Mouse (Mus musculus) thymus, postnatal 14 days (tissue): Measurements from ENCODE around the gene Atf3.

Experiments
- DNase-seq: peaks from one replicate; pipeline ENCODE4 v3.0.0; 2021

Gene Atf3

DNA sequence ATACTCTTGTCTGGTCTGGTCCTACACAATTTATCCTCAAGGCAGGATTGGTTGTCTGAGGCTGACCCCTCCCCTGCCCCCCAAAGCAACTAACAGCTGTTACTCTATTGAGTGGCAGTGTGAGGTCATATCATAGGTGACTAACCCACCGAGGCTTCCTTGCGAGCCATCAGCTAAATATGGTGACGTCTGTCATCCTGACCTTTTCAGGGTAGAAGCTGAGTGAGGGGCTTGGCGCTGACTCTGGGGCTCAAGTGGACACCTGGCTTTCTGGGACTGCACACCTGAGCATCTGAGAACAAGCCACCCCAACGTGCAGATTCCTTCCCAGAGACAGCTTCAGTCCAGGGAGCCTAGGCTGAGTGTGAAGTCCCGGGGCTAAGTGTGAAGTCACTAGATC lies at the start of gene Atf3:
Gene Atf3, minus strand, starts transcription at position 101 of the 400 bp plus-strand sequence.
- DNase-seq: no peak

DNA sequence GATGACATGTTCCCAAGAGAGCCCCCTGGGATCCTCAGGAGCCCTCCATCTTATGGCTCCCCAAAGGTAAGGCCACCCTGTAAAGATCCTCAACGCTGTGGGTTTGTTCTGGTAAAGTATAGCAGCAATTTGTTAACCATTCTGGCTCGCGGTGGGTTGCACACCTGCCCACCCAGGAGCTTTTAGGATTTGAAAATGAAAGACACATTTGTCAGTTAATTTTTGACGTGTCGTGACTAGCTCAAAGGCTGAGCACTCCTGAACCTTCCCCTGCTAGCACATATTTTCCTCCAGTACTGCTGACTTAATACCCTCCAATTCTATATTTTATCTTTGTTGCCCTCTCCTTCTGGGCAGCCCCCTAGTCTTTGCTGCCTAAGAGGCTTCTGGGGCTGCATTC lies 49.3 kb upstream of the Atf3 start:
- DNase-seq: no peak

DNA sequence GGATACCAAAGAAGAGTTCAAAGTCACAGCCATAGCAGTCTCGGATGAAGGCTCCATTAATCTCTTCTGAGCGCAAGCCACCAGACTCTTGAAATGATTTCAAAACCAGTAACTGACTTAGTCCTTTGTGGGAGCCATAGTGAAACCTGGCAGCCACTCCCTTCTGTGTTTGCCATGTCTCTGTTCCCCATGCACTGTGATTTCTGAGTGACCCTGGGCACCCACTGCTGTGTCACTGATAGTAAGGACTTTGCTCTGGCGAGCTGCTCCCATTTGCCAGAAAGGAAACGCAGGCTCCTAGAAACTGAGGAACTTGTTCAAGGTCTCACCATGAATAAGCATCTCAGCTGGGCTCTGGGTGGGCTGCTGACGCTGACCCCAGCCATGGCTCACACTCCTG lies 45.6 kb upstream of the Atf3 start:
- DNase-seq: no peak

DNA sequence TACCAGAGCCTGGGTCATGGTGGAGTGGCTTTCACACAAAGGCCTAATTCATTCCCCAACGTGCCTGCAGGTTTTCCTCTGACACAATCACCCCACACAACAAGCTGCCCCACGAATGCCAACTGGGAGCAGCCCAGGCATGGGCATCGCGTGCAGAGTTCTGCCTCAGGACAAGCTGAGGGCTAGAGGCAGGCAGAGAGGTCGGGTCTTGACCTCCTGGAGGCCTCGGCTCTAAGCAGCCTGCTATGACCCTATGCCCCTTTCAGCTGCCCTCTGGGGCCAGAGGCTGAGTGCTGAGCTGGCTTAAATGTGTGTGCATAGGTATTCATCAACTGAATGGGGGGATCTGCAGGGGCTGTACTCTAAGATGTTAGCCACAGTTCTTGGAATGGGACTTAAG lies 44.0 kb upstream of the Atf3 start:
- DNase-seq: no peak

DNA sequence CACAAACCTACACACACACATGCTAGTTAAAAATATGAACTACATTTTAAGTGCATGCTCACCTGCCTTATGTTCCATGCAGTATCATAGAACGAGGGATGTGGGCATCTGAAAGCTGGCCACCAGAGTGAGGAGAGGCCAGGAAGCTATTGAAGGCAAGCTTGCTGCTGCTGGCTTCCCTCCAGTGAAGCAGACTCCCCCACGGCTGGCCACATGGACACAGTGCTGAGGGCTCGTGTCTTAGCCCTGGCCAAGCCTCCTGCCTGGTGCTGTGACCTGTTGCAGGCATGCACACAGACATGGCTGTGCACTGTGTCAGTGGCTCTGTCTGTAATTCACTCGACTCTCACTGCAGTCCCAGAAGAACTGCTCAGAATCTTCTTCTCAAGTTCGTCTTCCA lies 41.8 kb upstream of the Atf3 start:
- DNase-seq: no peak

DNA sequence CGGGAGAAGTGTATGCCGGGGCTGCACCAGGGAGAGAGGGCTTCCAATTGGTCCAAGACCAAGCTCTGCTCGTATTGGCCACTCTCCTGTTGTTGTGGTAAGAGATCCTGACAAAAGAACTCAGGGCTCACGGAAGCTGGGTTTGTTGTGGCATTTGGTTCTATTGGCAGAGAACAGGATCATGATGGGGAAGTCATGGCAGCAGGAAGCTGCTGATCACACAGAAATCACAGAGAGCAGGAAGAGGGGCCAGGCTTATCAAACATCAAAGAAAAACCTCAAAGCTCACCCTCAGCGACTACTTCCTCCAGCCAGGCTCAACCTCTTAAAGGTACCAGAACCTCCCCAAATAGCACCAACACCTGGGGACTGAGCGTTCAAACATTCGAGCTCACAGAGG lies 41.3 kb upstream of the Atf3 start:
- DNase-seq: no peak

DNA sequence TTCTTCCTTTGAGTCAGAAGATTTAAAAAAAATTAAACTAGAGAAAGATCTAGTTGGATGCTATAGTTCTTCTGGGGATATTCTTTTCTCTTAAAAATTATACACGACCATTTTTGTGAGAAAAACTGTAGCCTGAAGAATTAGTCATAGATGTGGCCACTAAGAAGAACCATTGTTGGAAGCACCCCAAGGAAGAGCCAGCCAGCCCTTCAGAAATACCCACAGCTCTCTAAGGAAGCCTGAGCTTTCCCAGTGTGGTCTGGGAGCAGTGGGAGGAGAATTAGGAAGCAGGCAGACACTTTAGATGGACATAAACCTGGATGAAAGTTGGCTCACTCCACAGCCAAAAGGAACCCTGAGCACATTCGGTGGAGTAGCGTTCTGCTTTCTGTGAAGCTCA lies 40.7 kb upstream of the Atf3 start:
- DNase-seq: no peak

DNA sequence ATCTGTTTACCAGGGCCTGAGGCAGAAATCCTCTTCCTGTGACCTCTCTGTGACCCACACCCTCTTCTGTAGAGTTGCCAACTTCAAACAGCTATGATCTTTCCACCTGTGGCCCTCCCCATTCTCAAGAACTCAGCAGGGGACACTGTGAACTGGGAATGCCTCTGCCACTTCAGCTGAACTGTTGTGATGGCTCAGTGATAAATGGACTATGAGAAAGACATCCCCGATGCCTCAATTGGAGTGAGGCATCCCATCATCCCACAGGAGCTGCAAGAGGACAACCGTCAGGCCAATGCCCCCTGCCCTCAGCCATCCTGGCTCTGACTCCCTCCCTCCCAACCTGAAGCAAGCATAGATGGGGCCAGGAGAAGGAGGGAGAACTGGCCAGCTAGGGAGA lies 40.1 kb upstream of the Atf3 start:
- DNase-seq: no peak

DNA sequence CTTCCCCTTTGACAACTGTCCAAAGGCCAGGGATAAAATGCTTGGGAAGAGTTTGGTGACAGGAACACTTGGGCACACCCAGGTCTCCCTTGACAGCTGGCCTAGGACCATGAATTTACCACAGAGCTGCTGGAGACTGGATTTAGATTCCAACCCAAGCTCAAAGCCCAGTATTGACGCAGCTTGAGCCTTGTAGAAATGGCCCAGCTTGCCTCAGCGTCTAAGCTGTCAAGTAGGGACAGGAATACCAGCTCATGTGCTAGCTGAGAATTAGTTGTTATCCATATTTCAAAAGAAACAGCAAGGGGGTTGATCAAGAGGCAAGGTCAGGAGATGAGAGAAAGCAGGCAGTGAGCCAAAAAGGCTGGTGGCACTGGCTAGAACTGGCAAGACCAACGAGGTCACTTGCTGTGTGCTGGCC lies 39.5 kb upstream of the Atf3 start:
- no peak for DNase-seq

DNA sequence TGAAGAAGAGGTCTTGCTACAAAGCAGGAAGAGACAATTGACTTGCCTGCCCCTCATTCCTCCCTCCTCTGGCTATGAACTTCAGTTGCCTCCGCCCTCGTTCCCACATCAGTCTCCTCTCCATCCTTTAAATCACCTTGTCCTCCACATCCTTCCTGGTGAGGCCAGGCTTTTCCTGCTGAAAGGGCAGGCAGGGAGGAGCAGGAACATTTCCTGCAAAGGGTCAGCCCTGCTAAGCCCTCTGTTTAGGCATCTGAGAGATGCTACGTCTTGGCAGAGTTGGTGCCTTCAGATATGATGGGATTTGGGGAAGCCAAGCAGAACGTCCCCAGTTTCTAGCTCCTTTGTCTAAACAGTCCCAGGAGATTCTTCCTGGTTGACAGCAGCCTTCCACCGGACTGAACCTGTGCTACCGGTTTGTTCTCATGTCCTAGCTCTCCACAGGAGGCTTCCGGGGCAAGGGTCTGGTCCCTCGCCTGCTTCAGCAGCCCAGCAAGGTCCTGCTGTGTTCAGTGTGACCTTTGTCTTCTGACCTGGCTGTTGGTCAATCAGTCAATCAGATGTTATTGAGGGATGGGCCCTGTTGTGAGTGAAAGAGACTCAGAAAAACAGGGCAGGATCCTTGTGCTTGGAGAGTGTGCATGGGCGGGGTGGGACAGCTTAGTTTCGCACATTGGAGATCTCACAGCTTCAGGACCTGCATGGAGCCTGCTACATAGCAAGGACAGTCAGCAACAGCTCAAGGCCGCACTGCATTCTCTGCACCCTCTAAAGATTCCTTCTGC lies 38.9 kb upstream of the Atf3 start:
- no peak for DNase-seq

DNA sequence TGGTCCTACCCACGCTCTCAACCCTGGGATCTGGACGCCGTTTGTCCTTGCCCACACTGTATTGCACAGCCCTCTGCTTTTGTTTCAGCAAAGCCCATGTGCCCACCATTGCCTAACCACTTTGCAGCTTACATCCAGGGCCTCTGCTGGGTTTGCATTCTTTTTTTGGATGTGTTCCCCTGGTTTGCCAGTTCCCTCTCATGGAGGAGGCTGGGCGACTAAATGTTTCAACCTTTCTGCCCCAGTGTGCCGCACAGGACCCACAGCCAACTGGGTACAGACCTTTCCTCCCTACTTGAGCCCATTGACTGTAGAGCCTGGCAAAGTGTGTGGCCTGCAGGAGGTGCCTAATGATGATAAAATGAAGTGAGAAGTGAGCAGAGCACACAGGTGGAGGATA lies 38.3 kb upstream of the Atf3 start:
- no peak for DNase-seq

DNA sequence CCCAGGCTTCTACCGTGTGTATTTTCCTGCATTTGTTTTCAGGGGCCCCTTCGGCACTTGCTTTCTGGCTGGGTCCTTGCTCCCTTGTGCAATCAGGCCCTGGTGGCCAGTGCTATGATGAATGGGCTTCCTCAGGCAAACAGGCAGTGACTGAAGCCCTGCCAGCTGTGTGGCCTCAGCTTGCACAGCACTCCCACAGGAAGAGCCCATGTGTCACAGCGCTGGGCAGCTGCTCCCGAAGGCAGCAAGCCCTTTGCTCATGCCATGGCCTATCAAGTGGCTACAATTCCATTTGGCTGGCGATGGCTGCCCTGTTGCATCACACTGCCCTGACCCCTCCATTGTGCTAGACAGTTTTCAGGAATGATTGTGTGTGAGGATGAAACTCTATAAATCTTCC lies 36.6 kb upstream of the Atf3 start:
- no peak for DNase-seq

DNA sequence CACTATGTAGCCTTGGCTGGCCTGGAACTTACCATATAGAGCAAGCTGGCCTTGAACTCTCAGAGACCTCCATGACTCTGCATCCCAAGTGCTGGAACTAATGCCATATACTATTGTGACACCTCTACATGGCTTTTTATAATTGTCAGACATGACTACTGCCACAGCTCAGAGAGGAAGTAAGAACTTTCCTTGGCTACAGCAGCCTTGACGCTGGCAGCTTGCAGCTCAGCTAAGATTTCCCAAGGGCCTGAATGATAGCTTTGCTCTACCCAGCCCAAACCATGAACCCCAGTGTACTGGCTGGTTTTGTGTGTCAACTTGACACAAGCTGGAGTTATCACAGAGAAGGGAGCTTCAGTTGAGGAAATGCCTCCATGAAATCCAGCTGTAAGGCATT lies 35.8 kb upstream of the Atf3 start:
- no peak for DNase-seq

DNA sequence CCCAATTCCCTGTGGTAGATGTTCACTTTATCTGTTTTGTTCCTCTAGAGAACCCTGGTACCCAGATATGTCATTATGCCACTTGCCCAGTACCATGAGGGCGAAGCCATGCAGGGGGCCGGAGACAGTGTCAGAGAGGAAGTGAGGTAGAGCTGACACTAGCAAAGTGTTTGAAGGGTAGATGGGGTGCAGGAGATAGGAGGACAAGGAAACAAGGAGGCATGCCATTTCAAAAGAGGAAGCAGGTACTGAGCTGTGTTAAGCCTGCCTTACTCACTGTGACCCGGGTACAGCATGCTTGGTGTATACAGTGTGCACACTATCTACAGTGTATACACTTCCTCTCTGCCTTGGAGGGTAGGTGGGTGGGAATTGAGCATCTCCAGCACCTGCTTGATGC lies 32.1 kb upstream of the Atf3 start:
- peak; percentile 8 for DNase-seq

DNA sequence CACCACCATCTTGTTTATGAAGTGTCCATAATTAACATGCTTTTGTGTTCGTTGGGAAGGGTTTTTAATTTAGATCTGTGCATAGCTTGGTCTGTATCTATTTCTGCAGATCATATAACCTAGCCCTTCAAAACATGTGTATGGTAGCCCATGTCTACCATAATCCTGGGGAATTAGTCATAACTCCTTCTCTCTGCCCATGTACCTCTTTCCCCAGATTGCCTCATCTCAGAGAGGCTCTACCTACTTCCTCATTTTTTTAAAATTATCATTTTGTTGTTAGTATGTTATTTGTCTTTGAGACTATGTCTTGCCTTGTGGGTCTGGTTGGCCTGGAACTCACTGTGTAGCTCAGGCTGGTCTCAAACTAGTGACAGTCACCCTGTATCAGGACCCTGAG lies 30.6 kb upstream of the Atf3 start:
- DNase-seq: no peak

DNA sequence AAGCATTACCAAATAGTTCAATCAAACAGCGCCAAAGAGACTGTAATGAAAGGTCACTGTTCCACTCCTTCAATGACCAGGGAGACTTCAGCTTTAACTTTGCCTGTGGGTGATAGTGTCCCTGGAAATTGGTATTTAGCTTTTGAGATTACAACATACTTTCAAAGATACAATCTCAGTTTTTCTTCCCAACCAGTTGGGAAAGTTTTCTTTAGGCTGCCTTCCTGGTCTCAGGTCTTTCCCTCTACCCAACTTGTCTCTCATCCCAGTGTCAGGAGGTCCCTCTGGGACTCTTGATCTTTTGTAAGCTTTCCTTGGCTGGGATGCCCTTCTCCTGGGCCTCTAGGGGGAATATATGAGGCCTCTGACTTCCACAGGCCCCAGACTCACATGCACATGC lies 29.7 kb upstream of the Atf3 start:
- no peak for DNase-seq

DNA sequence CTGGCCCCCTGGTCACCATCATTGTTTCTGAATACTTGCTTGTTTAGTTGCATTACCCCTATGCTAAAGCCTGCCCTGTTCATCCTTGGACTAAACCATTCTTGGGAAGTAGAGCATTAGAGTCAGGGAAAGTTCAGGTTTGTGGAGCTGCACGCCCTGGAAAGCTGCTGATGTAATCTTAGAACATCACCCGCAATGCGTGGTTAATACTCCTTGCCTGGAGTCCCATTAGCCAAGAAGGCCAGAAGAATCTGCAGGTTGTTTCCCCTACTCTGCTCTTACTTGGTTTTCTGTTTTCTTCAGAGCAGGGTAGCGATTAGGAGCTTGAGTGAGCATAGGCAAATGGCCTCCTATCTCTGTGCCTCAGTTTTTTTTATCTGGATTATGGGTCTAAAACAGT lies 26.0 kb upstream of the Atf3 start:
- no peak for DNase-seq

DNA sequence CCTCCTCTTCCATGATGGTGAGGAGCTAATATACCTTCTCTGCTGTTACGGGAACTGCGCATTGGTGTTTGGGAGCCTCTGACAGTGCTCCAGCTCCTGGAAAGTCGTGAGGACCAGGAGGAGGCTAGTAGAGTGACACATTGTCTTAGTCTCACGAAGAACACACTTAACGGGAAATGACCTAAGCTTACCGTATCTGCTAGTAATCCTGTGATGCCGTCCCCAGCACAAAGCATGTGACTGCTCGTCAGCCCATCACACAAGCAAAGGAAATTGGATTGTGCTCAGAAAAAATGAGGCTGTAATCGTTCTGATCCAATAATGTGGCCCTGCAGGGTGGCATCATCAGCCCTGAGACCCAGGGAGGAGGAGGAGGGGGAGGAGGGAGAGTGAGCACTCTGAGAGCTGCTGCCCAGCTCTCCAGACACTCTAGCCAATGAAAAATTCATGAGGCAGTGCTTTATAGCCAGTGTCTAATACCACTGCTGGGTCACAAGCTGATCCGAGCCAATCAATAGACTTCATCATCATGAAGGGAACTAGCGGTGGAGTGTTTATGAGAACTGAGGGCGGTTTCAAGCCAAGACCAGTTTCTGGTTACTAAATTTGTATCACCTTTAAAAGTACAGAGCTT lies 24.3 kb upstream of the Atf3 start:
- DNase-seq: no peak

DNA sequence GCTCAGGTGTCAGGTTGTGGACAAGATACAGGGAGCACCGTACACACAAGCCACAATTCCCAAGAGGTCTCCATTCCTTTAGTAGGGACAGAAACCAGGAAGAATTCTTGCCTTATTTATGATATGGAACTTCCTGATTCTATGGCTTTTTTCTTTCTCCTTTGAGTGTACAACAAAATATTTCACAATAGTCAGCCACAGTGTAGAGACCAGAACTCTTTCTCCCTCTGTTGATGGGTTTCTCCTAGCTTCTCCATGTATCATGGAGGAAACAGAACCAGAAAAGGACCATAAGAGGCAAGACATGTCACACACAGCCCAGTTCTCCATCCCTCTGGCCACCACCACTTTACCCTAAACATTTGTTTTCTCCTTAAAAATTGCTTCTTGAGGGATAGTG lies 23.7 kb upstream of the Atf3 start:
- DNase-seq: no peak

DNA sequence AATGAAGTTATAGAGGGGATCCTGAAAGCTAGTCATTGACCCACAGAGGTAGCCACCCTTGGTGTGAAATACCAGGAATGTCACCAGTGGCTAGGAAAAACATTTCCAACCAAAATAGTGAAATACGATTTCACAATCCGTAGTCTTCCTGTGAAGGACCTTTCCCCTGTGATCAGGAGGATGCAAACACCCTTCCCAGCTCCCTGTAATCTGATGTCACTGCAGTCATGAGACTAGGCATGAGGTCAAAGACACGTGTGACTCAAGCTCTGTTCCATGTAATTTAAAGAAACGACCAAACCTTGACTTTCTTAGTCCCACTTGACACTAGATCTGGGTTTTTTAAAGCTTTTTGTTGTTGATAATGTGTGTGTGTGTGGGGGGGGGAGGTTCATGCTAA lies 21.8 kb upstream of the Atf3 start:
- DNase-seq: no peak

DNA sequence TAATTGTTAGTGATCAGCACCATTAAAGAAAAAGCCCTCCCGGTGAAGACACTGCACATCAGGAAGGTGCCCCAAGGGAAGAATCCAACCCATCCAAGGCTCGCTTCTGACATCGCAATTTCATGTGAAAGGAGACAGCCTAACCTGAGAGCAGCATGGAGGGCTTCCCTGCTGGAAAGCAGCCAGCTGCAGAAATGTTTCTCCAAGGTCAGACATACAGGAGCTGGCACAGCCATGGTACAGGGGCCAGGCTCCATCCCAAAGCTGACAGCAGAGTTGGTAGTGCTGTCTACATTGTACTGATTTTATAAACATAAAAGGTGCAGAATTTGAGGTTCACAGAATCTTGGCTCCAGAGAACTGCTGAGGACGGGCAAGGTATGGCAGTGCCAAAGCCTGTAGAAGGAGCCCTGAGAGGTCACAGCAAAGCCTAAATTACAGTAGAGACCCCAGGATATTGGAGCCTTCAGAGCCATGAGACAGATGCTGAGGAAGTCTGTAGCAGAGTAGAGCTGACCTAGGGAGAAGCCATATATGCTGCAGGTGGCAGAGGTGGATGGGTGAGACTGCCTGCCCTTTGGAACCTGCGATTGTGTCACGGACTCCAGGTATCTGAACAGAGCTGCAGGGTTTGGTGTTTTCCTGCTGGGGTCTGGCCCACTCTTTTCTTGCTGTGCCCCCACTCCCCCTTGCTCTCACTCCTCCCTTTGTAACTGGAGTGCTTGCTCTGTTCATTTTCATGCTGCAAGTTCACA lies 18.1 kb upstream of the Atf3 start:
- no peak for DNase-seq

DNA sequence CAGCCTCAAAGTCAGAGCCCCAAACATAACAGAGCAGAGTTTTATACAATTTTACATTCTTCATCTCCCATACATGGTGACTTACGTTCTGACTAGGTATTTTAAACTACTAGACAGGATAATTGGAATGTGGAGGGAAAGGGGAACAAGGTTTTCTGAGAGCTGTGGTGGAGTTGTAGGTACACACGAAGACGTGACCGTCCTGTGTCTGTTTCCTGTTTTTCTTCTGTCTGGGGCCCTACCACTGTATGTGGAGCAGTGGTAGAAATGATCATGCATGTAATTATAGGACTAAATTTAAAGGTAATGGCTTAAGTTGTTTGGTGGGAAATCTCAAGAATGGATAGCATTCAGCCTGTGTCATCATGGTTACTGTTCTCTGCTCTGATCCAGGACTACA lies 17.0 kb upstream of the Atf3 start:
- DNase-seq: no peak

DNA sequence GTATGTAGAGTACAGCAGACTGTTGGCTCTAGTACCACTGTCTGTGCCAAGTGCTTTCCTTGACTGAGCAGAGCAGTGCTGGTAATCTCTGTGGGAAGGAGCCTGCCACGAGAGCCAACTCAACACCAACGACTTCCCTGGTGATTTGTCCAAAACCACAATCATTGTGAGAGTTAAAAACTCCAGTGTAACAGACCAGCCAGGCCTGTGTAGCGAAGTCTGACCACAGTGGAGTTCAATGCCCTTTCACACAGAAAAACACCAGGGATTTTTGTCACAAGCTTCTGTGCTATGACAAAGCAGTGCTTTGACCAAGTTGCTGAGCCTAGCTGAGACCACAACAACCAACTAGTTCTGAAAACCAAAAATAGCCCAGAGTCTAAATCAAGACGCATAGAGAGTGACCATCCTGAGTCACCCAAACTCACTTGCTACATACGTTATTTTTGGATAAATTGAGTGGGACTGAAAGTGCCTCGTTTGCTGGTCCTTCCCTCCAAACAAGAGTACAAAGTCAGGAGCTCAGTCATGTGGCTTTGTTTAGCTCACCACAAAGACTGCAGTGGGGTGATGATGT lies 12.6 kb upstream of the Atf3 start:
- no peak for DNase-seq

DNA sequence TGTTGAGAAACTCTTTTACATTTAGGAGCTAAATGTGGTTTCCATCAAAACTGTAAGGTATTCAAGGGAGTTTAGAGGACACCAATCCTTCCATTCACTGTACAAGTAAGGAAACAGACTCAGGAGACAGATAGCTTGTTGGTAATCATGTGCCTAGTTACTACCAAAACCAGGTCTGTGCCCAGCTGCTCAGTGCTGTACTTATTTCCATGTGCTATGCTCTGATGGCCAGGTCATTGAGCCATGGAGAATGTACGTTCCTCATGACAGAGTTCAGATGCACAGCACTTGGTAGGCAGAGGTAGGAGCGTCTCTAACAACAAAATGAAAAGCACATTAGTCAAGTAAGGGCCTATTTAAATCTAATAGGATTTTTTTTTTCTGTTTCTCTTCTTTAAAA lies 8.7 kb upstream of the Atf3 start:
- no peak for DNase-seq
